Mouse (Mus musculus) CH12.LX (cell line): ENCODE data around the gene Stard10. TPM values are rescaled to one million over a fixed set of nuclear protein-coding genes. Genes with fewer than 3 reads are reported as not detected.

Experiments used
- DNase-seq: peaks from one replicate; pipeline ENCODE4 v3.0.0-alpha.2; 2013; ENCODE audit errors: extremely low read depth
- H3K27ac ChIP-seq: 2 replicates; pipeline ENCODE4 v1.5.1; 2012; ENCODE audit warnings: low read depth, mild to moderate bottlenecking, control low read depth, moderate library complexity; ENCODE audit not compliant: insufficient read depth
- H3K27me3 ChIP-seq: replicated peaks from 2 replicates; pipeline ENCODE3; 2012; ENCODE audit warnings: inconsistent platforms
- H3K36me3 ChIP-seq, 2 experiments: replicated peaks in 1 of 2; 2 replicates each; pipeline versions ENCODE3 to v1.6.1; 2012; ENCODE audit warnings: inconsistent platforms in 1 of 2, low read length in 1 of 2, mild to moderate bottlenecking in 1 of 2, mixed read lengths in 1 of 2, moderate library complexity in 1 of 2; ENCODE audit not compliant: control insufficient read depth in 1 of 2, insufficient read depth in 1 of 2
- H3K4me1 ChIP-seq, 2 experiments: 2 replicates each; pipeline ENCODE4 v1.6.1; 2012; ENCODE audit warnings: inconsistent platforms in 1 of 2, moderate library complexity in 1 of 2; ENCODE audit not compliant: insufficient read depth in 2 of 2, control insufficient read depth in 1 of 2
- H3K4me2 ChIP-seq: 2 replicates; pipeline ENCODE4 v1.6.1; 2012; ENCODE audit warnings: low read depth, mild to moderate bottlenecking, control low read depth; ENCODE audit not compliant: poor library complexity, insufficient read depth, severe bottlenecking
- H3K4me3 ChIP-seq, 3 experiments: fragments of 150-350 bp in 1 of 3; sonication (generic) in 1 of 3; replicated peaks in 1 of 3; 2 replicates each; pipeline versions ENCODE3 to v1.5.1; 2011 to 2012; ENCODE audit warnings: low read depth in 2 of 3, low read length in 2 of 3, mild to moderate bottlenecking in 2 of 3, moderate library complexity in 2 of 3, control low read depth in 1 of 3, improper control_type of control experiment in 1 of 3, inconsistent platforms in 1 of 3, mixed read lengths in 1 of 3; ENCODE audit not compliant: poor library complexity in 1 of 3
- H3K79me2 ChIP-seq: replicated peaks from 2 replicates; pipeline ENCODE4 v1.6.1; 2012; ENCODE audit warnings: mild to moderate bottlenecking, moderate library complexity; ENCODE audit not compliant: control insufficient read depth, poor library complexity, insufficient read depth, severe bottlenecking; ENCODE audit errors: extremely low read depth
- H3K9ac ChIP-seq: 2 replicates; pipeline ENCODE4 v1.6.1; 2012; ENCODE audit warnings: low read depth, mild to moderate bottlenecking, control low read depth, moderate library complexity; ENCODE audit not compliant: insufficient read depth
- H3K9me3 ChIP-seq: replicated peaks from 2 replicates; pipeline ENCODE3; 2012; ENCODE audit warnings: low read length, inconsistent platforms, mixed read lengths
- CHD1 ChIP-seq: IDR thresholded peaks from 2 replicates; pipeline ENCODE4 v1.6.1; 2012; ENCODE audit warnings: low read depth, low read length, improper control_type of control experiment, inconsistent platforms
- CHD2 ChIP-seq: IDR thresholded peaks from 2 replicates; pipeline ENCODE4 v1.6.1; 2011; ENCODE audit warnings: low read length, improper control_type of control experiment
- E2F4 ChIP-seq: IDR thresholded peaks from 2 replicates; pipeline ENCODE4 v1.6.1; 2011; ENCODE audit warnings: low read depth, low read length, improper control_type of control experiment; ENCODE audit not compliant: insufficient replicate concordance
- ELF1 ChIP-seq: IDR thresholded peaks from 2 replicates; pipeline ENCODE4 v1.6.1; 2014; ENCODE audit warnings: low read depth, mild to moderate bottlenecking, inconsistent platforms, low read length, improper control_type of control experiment
- EP300 ChIP-seq: IDR thresholded peaks from 2 replicates; pipeline ENCODE4 v1.6.1; 2011; ENCODE audit warnings: low read length, improper control_type of control experiment
- ETS1 ChIP-seq: conservative IDR thresholded peaks from 2 replicates; pipeline ENCODE4 v1.6.1; 2012; ENCODE audit warnings: low read depth, mild to moderate bottlenecking, inconsistent platforms, low read length, improper control_type of control experiment, moderate library complexity
- KAT2A ChIP-seq: IDR thresholded peaks from 2 replicates; pipeline ENCODE4 v1.6.1; 2012; ENCODE audit warnings: low read length, improper control_type of control experiment, inconsistent platforms; ENCODE audit not compliant: insufficient replicate concordance
- MAZ ChIP-seq: IDR thresholded peaks from 2 replicates; pipeline ENCODE4 v1.6.1; 2012; ENCODE audit warnings: low read depth, mild to moderate bottlenecking, inconsistent platforms, low read length, improper control_type of control experiment, moderate library complexity
- MXI1 ChIP-seq: IDR thresholded peaks from 2 replicates; pipeline ENCODE4 v1.6.1; 2011; ENCODE audit warnings: mild to moderate bottlenecking, low read depth, low read length, improper control_type of control experiment
- MYC ChIP-seq: IDR thresholded peaks from 2 replicates; pipeline ENCODE4 v1.6.1; 2011; ENCODE audit warnings: low read depth, mild to moderate bottlenecking, improper control_type of control experiment, low read length
- NRF1 ChIP-seq: IDR thresholded peaks from 2 replicates; pipeline ENCODE4 v1.6.1; 2014; ENCODE audit warnings: low read depth, mild to moderate bottlenecking, inconsistent platforms, low read length, improper control_type of control experiment, moderate library complexity
- RAD21 ChIP-seq: IDR thresholded peaks from 2 replicates; pipeline ENCODE4 v1.6.1; 2011; ENCODE audit warnings: low read depth, mild to moderate bottlenecking, low read length, improper control_type of control experiment, moderate library complexity
- SMC3 ChIP-seq: IDR thresholded peaks from 2 replicates; pipeline ENCODE4 v1.6.1; 2011; ENCODE audit warnings: low read depth, low read length, improper control_type of control experiment
- TBP ChIP-seq: conservative IDR thresholded peaks from 2 replicates; pipeline ENCODE4 v1.6.1; 2011; ENCODE audit warnings: low read depth, low read length, improper control_type of control experiment
- TCF12 ChIP-seq: IDR thresholded peaks from 2 replicates; pipeline ENCODE4 v1.6.1; 2014; ENCODE audit warnings: low read depth, mild to moderate bottlenecking, inconsistent platforms, low read length, improper control_type of control experiment
- USF2 ChIP-seq: conservative IDR thresholded peaks from 2 replicates; pipeline ENCODE4 v1.6.1; 2011; ENCODE audit warnings: low read depth, low read length, improper control_type of control experiment
- ZMIZ1 ChIP-seq: IDR thresholded peaks from 2 replicates; pipeline ENCODE4 v1.6.1; 2012; ENCODE audit warnings: low read depth, mild to moderate bottlenecking, inconsistent platforms, low read length, improper control_type of control experiment
- ZNF384 ChIP-seq: IDR thresholded peaks from 2 replicates; pipeline ENCODE4 v1.6.1; 2012; ENCODE audit warnings: low read depth, low read length, improper control_type of control experiment, inconsistent platforms
- dilution Hi-C: fragments of 300-500 bp; cut with MboI; formaldehyde crosslinking; loops from 2 replicates; pipeline ENCODE4 v1.14.3; 2020; ENCODE audit warnings: low sequenced_read_pairs; ENCODE audit not compliant: extremely low pct_unique_long_range_greater_than_20kb, extremely low pct_ligation_motif_present
- in situ Hi-C: fragments of 300-500 bp; cut with MboI; formaldehyde crosslinking; loops from 3 replicates; pipeline ENCODE4 v1.14.3; 2019; ENCODE audit warnings: low sequenced_read_pairs, low pct_ligation_motif_present, low pct_unique_long_range_greater_than_20kb, mixed read lengths
- polyA plus RNA-seq: library from polyadenylated mRNA; unstranded; fragments of >175 nt; gene quantifications from 2 replicates; pipeline ENCODE4 v1.2.1, GENCODE M21; 2012; ENCODE audit warnings: low read depth; ENCODE audit not compliant: insufficient read length
- total RNA-seq, 2 experiments: library from RNA; depleted of rRNA; stranded (reverse); fragments of 300-350 nt in 1 of 2; fragments of >200 nt in 1 of 2; gene quantifications; 2 replicates each; pipeline ENCODE4 v1.2.3; 2012 to 2014

Stard10 gene
- total and polyA plus RNA-seq, 3 experiments = 2.4 to 12.7 (median 6.7) TPM

- TF ChIP-seq ELF1 = peak; percentile 96
- TF ChIP-seq KAT2A = peak; percentile 86; the same call in 1 of the 2 replicates
- peak; percentile 93 for TF ChIP-seq ETS1
- peak; percentile 72; the same call in 1 of the 2 replicates for TF ChIP-seq EP300
- TF ChIP-seq ZNF384 = no peak
- TF ChIP-seq MXI1 = peak; percentile 89
- TF ChIP-seq E2F4 = no peak
- 0 out of 2 replicates have a peak, but pooled peaks have one; percentile 7 for TF ChIP-seq USF2
- TF ChIP-seq MYC = peak; percentile 70; the same call in 1 of the 2 replicates
- TF ChIP-seq CHD2 = peak; percentile 98
- 0 out of 2 replicates have a peak, but pooled peaks have one; percentile 34 for TF ChIP-seq TBP
- TF ChIP-seq NRF1 = peak; percentile 39; the same call in 1 of the 2 replicates
- TF ChIP-seq MAZ = peak; percentile 95
- TF ChIP-seq SMC3 = no peak
- no peak for TF ChIP-seq RAD21
- peak; percentile 78 for TF ChIP-seq TCF12
- TF ChIP-seq ZMIZ1 = peak; percentile 62; the same call in 1 of the 2 replicates
Observed at GRCm38 (mm10) chr7:101377741-101378262, 60.9 kb downstream of the Stard10 start (continued).

DNA sequence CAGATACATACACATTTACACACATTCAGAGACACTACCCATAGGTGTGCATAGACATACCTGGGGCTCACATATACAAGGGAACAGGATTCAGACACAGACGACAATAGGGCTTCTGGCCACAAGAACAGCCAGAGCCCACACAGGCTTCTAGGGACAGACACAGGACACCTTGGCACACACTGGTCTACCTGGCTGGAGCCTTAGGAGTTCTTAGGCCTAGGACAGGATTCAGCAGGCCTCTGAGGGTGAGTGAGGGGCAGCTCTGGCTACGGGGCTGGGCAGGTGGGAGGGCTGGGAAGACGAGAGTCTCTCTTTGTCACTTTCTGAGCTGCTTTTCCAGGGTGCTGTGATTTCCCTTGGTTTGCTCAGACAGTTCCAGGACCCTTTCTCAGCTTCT is 61.4 kb downstream of the Stard10 start:
- Histone ChIP-seq H3K4me1 (peaks cover 37 to 66% of the 10 kb centered on the region in 2 experiments), H3K9me3 (no peaks in the 10 kb centered on the region), H3K79me2 (peaks cover 6% of the 10 kb centered on the region), H3K4me2 (peak overlapping the region; percentile 74), H3K4me3 (peak overlapping the region; percentile 51 to 90 (median 60)), H3K36me3 (peaks cover 8 to 65% of the 10 kb centered on the region in 2 experiments), H3K27me3 (no peaks in the 10 kb centered on the region), H3K9ac (peak overlapping the region; percentile 93), H3K27ac (peak overlapping the region; percentile 48)
- in situ Hi-C loops (loop anchor here (10.0 kb wide), 2 partner anchors 313 to 403 kb away; partner anchors contain the start of gene P2ry6), dilution Hi-C loops (no loop called here)
- no peak for DNase-seq
- TF ChIP-seq CHD1 (0 out of 2 replicates have a peak, but pooled peaks have one; percentile 47), KAT2A (no peak)
